Mouse (Mus musculus) ES-CJ7 (cell line): Measurements from ENCODE around the gene Npy2r.

ENCODE experiments used
- DNase-seq: peaks from one replicate; pipeline ENCODE4 v3.0.0; 2011; ENCODE audit warnings: low read depth, low spot score

The Npy2r gene

DNA sequence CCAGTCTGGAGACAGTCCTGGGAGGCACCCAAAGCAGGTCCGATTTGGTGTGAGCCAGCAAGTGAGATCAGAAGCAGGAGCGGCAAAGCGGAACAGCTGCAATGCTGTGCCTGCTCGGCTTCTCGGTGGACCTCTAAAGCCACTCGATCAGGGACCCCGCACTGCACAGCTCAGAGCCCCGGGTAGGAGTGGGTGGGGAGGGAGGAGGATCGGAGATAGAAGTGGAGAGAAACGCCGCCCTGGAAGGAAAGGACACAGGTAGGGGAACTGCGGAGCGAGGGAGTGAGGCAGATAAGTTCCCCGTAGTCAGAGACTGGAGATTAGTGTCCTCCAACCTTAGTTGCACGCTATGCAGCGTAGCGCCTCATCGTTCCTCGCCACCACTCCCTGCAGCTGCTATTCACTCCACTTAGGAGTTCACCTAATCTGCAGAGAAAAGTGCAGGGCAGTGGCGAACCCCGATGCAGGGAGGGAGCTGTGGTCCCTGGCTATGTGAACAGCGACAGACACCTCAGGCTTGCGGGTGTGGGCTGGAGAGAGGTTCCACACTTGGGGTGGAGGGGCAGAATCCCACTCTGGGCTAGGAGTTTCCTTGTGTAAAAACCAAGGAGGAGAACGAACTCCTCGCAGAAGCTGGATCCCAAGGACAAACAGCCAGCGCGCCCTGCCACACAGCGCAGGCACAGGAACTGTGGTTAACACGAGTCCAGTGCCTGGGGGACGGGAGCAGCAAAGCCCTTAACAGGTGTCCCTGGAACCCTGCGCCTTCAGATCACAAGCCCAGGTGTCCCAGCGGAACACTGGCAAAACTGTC lies at the start of gene Npy2r:
TSS of gene Npy2r (minus strand) at position 177 of the 814 bp plus-strand sequence.
- peak; percentile 35 for DNase-seq

GRCm38 (mm10) chr3:82557786-82558185 lies 9.9 kb upstream of the Npy2r start:
- DNase-seq = no peak

DNA sequence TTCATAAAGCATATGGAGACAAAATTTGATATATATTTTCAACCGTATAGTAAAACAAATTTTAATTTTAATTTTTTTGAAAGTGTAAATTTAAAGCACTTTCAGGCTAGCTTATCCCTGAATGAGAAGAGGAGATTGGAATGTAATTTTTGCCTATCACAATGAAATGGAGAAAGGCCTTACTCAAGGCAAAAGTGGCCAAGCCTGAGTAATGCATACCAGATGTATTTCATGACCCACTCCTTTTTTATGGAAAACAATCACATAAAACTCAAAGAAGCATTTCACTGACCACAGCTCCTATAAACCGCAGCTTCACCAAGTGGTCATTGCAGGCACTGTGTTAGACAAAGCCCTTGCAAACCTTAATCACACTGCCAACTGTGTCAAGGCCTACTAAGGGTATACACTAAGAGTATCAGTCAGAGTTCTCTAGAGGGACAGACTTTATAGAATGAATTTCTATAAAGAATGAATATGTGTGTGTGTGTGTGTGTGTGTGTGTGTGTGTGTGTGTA lies 8.5 kb upstream of the Npy2r start:
- no peak for DNase-seq

DNA sequence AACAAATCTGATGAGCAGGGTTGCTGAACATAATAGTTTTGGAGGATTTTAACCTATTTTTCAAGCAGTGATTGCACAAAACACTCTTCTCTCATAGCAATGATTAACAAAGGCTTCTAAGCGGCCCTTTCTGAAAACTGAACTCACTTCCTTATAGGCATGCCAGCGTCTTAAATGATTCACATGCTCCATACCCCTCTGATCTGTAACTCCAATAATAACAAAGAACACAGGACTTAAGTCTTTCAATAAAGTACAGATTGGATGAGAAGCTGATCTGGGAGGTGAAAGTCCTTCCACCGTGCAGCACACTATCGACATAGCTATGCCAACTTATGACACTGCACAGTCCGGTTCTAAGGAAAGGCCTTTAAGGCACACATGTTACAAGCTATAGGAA lies 2.0 kb upstream of the Npy2r start:
- no peak for DNase-seq

- DNase-seq = peak; percentile 58
These were observed 869 bp upstream of the Npy2r start for GRCm38 (mm10) chr3:82548753-82549152.

DNA sequence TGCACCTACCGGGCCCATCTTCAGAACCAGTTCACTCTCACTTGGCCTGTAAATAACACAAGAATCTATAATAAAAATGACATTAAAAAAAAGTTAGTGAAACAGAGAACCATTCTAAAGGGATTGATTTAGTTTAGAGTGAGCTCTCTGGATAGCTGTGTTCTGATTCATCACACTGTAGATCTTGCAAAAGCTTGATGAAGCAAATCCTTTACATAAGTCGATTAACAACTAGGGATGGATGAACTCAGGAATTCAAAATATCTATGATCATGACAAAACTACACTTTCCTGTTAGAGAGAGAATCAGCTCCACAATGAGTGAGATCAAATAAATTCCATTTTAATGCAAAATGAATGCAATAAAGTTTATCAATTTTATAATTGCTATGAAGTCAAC lies 6.4 kb downstream of the Npy2r start:
- DNase-seq = no peak

DNA sequence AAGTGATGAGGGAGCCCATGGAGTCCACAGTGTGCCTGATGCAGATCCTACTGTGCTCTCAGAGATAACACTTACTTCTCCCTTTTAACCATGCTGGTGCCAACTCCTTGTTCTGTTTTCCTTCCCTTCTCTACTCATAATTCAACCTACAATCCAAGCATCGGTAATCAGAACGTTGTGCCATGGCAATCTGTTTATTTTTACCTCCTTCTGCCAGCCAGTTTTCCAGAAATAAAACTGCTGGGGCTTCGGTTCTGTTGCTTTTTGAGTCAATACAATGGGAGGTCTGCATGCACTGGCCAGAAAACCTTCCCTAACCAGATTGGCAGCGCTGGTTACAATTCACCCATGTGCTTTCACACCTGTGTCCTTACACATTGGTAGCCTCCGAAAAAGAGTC lies 7.9 kb downstream of the Npy2r start:
- no peak for DNase-seq

DNA sequence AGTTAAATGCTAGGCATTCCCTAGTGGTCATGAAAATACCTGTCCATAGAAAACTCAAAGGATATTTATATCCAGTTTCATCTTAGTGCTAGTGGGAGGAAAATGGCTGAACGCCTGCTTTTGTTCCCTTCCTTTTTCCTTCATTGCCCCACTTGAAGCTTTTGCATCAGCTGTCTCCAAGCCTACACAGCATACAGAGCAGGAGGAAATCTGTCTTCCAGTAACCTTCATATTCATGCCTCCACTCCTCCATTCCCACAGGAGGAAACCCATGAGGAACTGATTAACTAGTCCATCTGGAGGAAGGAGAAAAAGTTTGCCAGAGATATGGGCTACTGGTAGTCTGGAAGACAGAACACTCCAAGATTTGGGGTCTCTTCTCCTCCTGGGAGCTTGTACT lies 23.1 kb downstream of the Npy2r start:
- DNase-seq = no peak

GRCm38 (mm10) chr3:82498006-82498405 lies 49.9 kb downstream of the Npy2r start:
- DNase-seq = no peak
